In the genomic region with DNA sequence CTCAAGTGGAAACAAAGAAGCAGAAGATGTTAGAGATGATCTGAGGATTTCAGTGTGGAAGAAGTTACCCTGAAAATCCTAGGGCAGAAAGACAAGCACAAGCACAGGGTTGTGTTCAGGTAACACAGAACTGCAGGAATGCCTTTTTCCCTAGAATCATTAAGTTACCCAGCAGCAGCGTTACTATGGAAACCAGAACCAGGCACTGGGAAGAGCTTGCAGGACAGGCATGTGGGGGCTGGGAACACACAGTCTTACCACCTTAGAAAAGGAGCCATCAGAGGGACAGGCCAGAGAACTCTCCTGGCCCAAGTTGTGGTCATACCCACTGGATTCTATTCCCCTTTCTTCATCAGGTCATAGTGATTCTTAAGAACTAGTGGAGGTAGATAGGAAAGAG, we compare ENCODE assay signal across 17 mouse cellular contexts. TPM values are rescaled to one million over a fixed set of nuclear protein-coding genes. Genes with fewer than 3 reads are reported as not detected.
DNase-seq lines count a peak whose midpoint lies in the region; ATAC-seq lines count a peak whose summit lies in the region.
"Had no signal": no experiment of that assay in that cellular context is flagged by ENCODE, and none has a peak within 500 bp of the region (broad histone marks: within the 10 kb centered on the region; RNA-seq: fewer than 3 reads in every experiment).

No protein-coding gene starts in this region.

- H3K4me3 ChIP-seq in hindbrain, embryonic 13.5 days: no peak overlapping the region
- no peak overlapping the region for H3K4me3 ChIP-seq in hindbrain, embryonic 10.5 days
- H3K4me3 ChIP-seq in midbrain, embryonic 15.5 days: no peak overlapping the region
- no peak overlapping the region for H3K4me3 ChIP-seq in liver, embryonic 12.5 days
- H3K4me3 ChIP-seq: heart, embryonic 10.5 days; limb, embryonic 15.5 days; megakaryocyte, embryonic 14.5 days; myocyte had no signal

- no peaks in the 10 kb centered on the region for H3K36me3 ChIP-seq in hindbrain, embryonic 13.5 days
- no peaks in the 10 kb centered on the region for H3K36me3 ChIP-seq in hindbrain, embryonic 10.5 days
- H3K36me3 ChIP-seq in midbrain, embryonic 15.5 days (replicated peaks): no peaks in the 10 kb centered on the region
- no peaks in the 10 kb centered on the region for H3K36me3 ChIP-seq in liver, embryonic 12.5 days
- H3K36me3 ChIP-seq: heart, embryonic 10.5 days; limb, embryonic 15.5 days had no signal

- ATAC-seq in hindbrain, embryonic 13.5 days (ENCODE audit: low FRiP score): 0 out of 2 replicates have a peak, but pooled peaks have one; percentile 52
- peak; percentile 54; the same call in 1 of the 2 replicates for ATAC-seq in midbrain, embryonic 15.5 days (replicated peaks)
- no peak for ATAC-seq in liver, embryonic 12.5 days
- ATAC-seq: liver, postnatal 0 days had no signal

- no peak for DNase-seq in hindbrain, embryonic 10.5 days (ENCODE audit: low spot score)
- peak; percentile 79 for DNase-seq in brain, adult 2 months (ENCODE audit: low read depth, low spot score)
- peak; percentile 19 for DNase-seq in embryo, embryonic 11 days
- DNase-seq in cerebellum, adult 11 months: no peak
- DNase-seq: adrenal gland, adult 2 months; cerebellum, adult 2 months; heart, postnatal 14 days; kidney, postnatal 4 days; liver, postnatal 0 days; lung, postnatal 14 days had no signal

- 79% methylated on average over 1 of the region's 1 CpGs for WGBS in hindbrain, embryonic 13.5 days
- WGBS in hindbrain, embryonic 10.5 days: 60% methylated on average over 1 of the region's 1 CpGs
- 57% methylated on average over 1 of the region's 1 CpGs for WGBS in midbrain, embryonic 15.5 days
- WGBS in liver, embryonic 12.5 days (ENCODE audit: insufficient replicate concordance): 42% methylated on average over 1 of the region's 1 CpGs

- no peak overlapping the region for H3K9ac ChIP-seq in hindbrain, embryonic 13.5 days
- no peak overlapping the region for H3K9ac ChIP-seq in midbrain, embryonic 15.5 days
- no peak overlapping the region for H3K9ac ChIP-seq in liver, embryonic 12.5 days
- H3K9ac ChIP-seq: limb, embryonic 15.5 days; liver, postnatal 0 days had no signal

- H3K27ac ChIP-seq in hindbrain, embryonic 13.5 days: peak overlapping the region; percentile 44; the same call in 1 of the 2 replicates
- H3K27ac ChIP-seq in hindbrain, embryonic 10.5 days: no peak overlapping the region
- peak overlapping the region; percentile 45; the same call in 1 of the 2 replicates for H3K27ac ChIP-seq in midbrain, embryonic 15.5 days
- H3K27ac ChIP-seq in liver, embryonic 12.5 days: no peak overlapping the region
- H3K27ac ChIP-seq: heart, embryonic 10.5 days; limb, embryonic 15.5 days had no signal

- no peak overlapping the region for H3K4me2 ChIP-seq in hindbrain, embryonic 13.5 days
- H3K4me2 ChIP-seq in midbrain, embryonic 15.5 days: no peak overlapping the region
- no peak overlapping the region for H3K4me2 ChIP-seq in liver, embryonic 12.5 days
- H3K4me2 ChIP-seq: limb, embryonic 15.5 days had no signal

- H3K4me1 ChIP-seq in hindbrain, embryonic 13.5 days (replicated peaks): peaks cover 9% of the 10 kb centered on the region
- H3K4me1 ChIP-seq in hindbrain, embryonic 10.5 days (replicated peaks): no peaks in the 10 kb centered on the region; the same call in 1 of the 2 replicates
- H3K4me1 ChIP-seq in midbrain, embryonic 15.5 days: peaks cover 4% of the 10 kb centered on the region
- H3K4me1 ChIP-seq in liver, embryonic 12.5 days: no peaks in the 10 kb centered on the region
- H3K4me1 ChIP-seq: heart, embryonic 10.5 days; limb, embryonic 15.5 days; megakaryocyte, embryonic 14.5 days had no signal

- H3K9me3 ChIP-seq in hindbrain, embryonic 13.5 days: no peaks in the 10 kb centered on the region
- H3K9me3 ChIP-seq in hindbrain, embryonic 10.5 days: no peaks in the 10 kb centered on the region
- no peaks in the 10 kb centered on the region for H3K9me3 ChIP-seq in midbrain, embryonic 15.5 days
- no peaks in the 10 kb centered on the region for H3K9me3 ChIP-seq in liver, embryonic 12.5 days (replicated peaks)
- H3K9me3 ChIP-seq: heart, embryonic 10.5 days; limb, embryonic 15.5 days had no signal

- no peaks in the 10 kb centered on the region for H3K27me3 ChIP-seq in hindbrain, embryonic 13.5 days
- no peaks in the 10 kb centered on the region for H3K27me3 ChIP-seq in hindbrain, embryonic 10.5 days (ENCODE audit: insufficient read depth, poor library complexity, severe bottlenecking)
- H3K27me3 ChIP-seq in midbrain, embryonic 15.5 days (replicated peaks): no peaks in the 10 kb centered on the region
- H3K27me3 ChIP-seq in liver, embryonic 12.5 days (replicated peaks): peaks cover 4% of the 10 kb centered on the region
- H3K27me3 ChIP-seq: limb, embryonic 15.5 days had no signal

RNA-seq across cellular contexts. Expression of a gene that starts 19.0 kb away (rescaled TPM):
- polyA plus RNA-seq in hindbrain, embryonic 13.5 days (2015; fragmentation: Nextera tagmentation; extraction: Ambion mirVana): 3.7 and 4.1 TPM in 2 replicates
- 0.63 and 1.0 TPM in 2 replicates for polyA plus RNA-seq in hindbrain, embryonic 10.5 days (2016; fragmentation: Nextera tagmentation; extraction: Ambion mirVana)
- 5.6 and 5.9 TPM in 2 replicates for polyA plus RNA-seq in midbrain, embryonic 15.5 days (2015; fragmentation: Nextera tagmentation; extraction: Ambion mirVana)
- 0.14 and 0.25 TPM in 2 replicates for polyA plus RNA-seq in liver, embryonic 12.5 days (2016; fragmentation: Nextera tagmentation; extraction: Ambion mirVana)

RNA-seq across cellular contexts. Expression of a gene that starts 19.0 kb away (rescaled TPM):
- 147 and 149 TPM in 2 replicates for polyA plus RNA-seq in hindbrain, embryonic 13.5 days (2015; fragmentation: Nextera tagmentation; extraction: Ambion mirVana)
- 121 and 140 TPM in 2 replicates for polyA plus RNA-seq in hindbrain, embryonic 10.5 days (2016; fragmentation: Nextera tagmentation; extraction: Ambion mirVana)
- polyA plus RNA-seq in midbrain, embryonic 15.5 days (2015; fragmentation: Nextera tagmentation; extraction: Ambion mirVana): 134 and 140 TPM in 2 replicates
- 162 and 173 TPM in 2 replicates for polyA plus RNA-seq in liver, embryonic 12.5 days (2016; fragmentation: Nextera tagmentation; extraction: Ambion mirVana)

RNA-seq across cellular contexts. Expression of a gene that starts 19.1 kb away (rescaled TPM):
- 223 and 228 TPM in 2 replicates for polyA plus RNA-seq in hindbrain, embryonic 13.5 days (2015; fragmentation: Nextera tagmentation; extraction: Ambion mirVana)
- polyA plus RNA-seq in hindbrain, embryonic 10.5 days (2016; fragmentation: Nextera tagmentation; extraction: Ambion mirVana): 181 and 204 TPM in 2 replicates
- 258 and 267 TPM in 2 replicates for polyA plus RNA-seq in midbrain, embryonic 15.5 days (2015; fragmentation: Nextera tagmentation; extraction: Ambion mirVana)
- 141 TPM in 2 replicates for polyA plus RNA-seq in liver, embryonic 12.5 days (2016; fragmentation: Nextera tagmentation; extraction: Ambion mirVana)

RNA-seq across cellular contexts. Expression of a gene that starts 31.6 kb away (rescaled TPM):
- polyA plus RNA-seq in hindbrain, embryonic 13.5 days (2015; fragmentation: Nextera tagmentation; extraction: Ambion mirVana): 1.7 and 2.2 TPM in 2 replicates
- 1.3 and 1.8 TPM in 2 replicates for polyA plus RNA-seq in hindbrain, embryonic 10.5 days (2016; fragmentation: Nextera tagmentation; extraction: Ambion mirVana)
- polyA plus RNA-seq in midbrain, embryonic 15.5 days (2015; fragmentation: Nextera tagmentation; extraction: Ambion mirVana): 1.6 and 2.1 TPM in 2 replicates
- 0.89 and 1.2 TPM in 2 replicates for polyA plus RNA-seq in liver, embryonic 12.5 days (2016; fragmentation: Nextera tagmentation; extraction: Ambion mirVana)

RNA-seq across cellular contexts. Expression of a gene that starts 48.9 kb away (rescaled TPM):
- polyA plus RNA-seq in hindbrain, embryonic 13.5 days (2015; fragmentation: Nextera tagmentation; extraction: Ambion mirVana): 0.26 and 0.29 TPM in 2 replicates
- polyA plus RNA-seq in hindbrain, embryonic 10.5 days (2016; fragmentation: Nextera tagmentation; extraction: Ambion mirVana): 0.10 and 0.19 TPM in 2 replicates
- 0.23 and 0.35 TPM in 2 replicates for polyA plus RNA-seq in midbrain, embryonic 15.5 days (2015; fragmentation: Nextera tagmentation; extraction: Ambion mirVana)
- polyA plus RNA-seq in liver, embryonic 12.5 days (2016; fragmentation: Nextera tagmentation; extraction: Ambion mirVana): 0.17 and 0.28 TPM in 2 replicates

Comparison
In these comparisons a context has a peak if more than half of its experiments do, and no peak if none do; other contexts are left out.
1. H3K27ac ChIP-seq: peak in hindbrain, embryonic 13.5 days (single experiment) and midbrain, embryonic 15.5 days (single experiment); none in hindbrain, embryonic 10.5 days (single experiment) and liver, embryonic 12.5 days (single experiment).
2. DNase-seq: peak in brain, adult 2 months (single experiment) and embryo, embryonic 11 days (single experiment); none in hindbrain, embryonic 10.5 days (single experiment) and cerebellum, adult 11 months (single experiment).